Mouse (Mus musculus): ENCODE data around the gene A730049H05Rik. TPM values are rescaled to one million over a fixed set of nuclear protein-coding genes. Genes with fewer than 3 reads are reported as not detected.

The A730049H05Rik gene
- polyA plus RNA-seq (2014; fragmentation: Nextera tagmentation; extraction: Ambion mirVana): 1.2 and 1.6 TPM in 2 replicates

GRCm38 (mm10) chr6:92816311-92816751 lies at the start of gene A730049H05Rik:
A730049H05Rik (plus strand) TSS chr6:92816478.
- 35% methylated on average over 8 of the region's 8 CpGs for WGBS
- no peak within 1 kb of the TSS for H3K9ac ChIP-seq (ENCODE audit: low read depth, low read length)
- no peaks in the 10 kb centered on the region for H3K4me1 ChIP-seq (ENCODE audit: control insufficient read depth, insufficient read depth, low read length)
- no peaks in the 10 kb centered on the region for H3K27me3 ChIP-seq (ENCODE audit: control insufficient read depth, insufficient read depth, low read length)
- no peak within 1 kb of the TSS for H3K27ac ChIP-seq (ENCODE audit: low read depth, low read length)
- peaks cover 36% of the 10 kb centered on the region for H3K36me3 ChIP-seq (ENCODE audit: control insufficient read depth, insufficient read depth, low read length)
- no peak for ATAC-seq (ENCODE audit: low FRiP score, low TSS enrichment)
- no peak within 1 kb of the TSS for H3K4me2 ChIP-seq (replicated peaks; ENCODE audit: low read depth, low read length)
- no peaks in the 10 kb centered on the region for H3K9me3 ChIP-seq (ENCODE audit: control insufficient read depth, low read length)
- no peak within 1 kb of the TSS for H3K4me3 ChIP-seq (ENCODE audit: low read length)

GRCm38 (mm10) chr6:92776356-92776755 lies 39.9 kb upstream of the A730049H05Rik start:
- Histone ChIP-seq H3K9ac (ENCODE audit: low read depth, low read length) (no peak overlapping the region), H3K27me3 (ENCODE audit: control insufficient read depth, insufficient read depth, low read length) (no peaks in the 10 kb centered on the region), H3K4me1 (ENCODE audit: control insufficient read depth, insufficient read depth, low read length) (no peaks in the 10 kb centered on the region), H3K4me2 (replicated peaks; ENCODE audit: low read depth, low read length) (no peak overlapping the region), H3K27ac (ENCODE audit: low read depth, low read length) (no peak overlapping the region), H3K4me3 (ENCODE audit: low read length) (no peak overlapping the region), H3K9me3 (ENCODE audit: control insufficient read depth, low read length) (no peaks in the 10 kb centered on the region), H3K36me3 (ENCODE audit: control insufficient read depth, insufficient read depth, low read length) (peaks cover 28% of the 10 kb centered on the region)
- WGBS: 28% methylated on average over 2 of the region's 2 CpGs
- ATAC-seq (ENCODE audit: low FRiP score, low TSS enrichment): peak; percentile 14; the same call in 1 of the 2 replicates

- no peaks in the 10 kb centered on the region for H3K27me3 ChIP-seq (ENCODE audit: control insufficient read depth, insufficient read depth, low read length)
- peaks cover 33% of the 10 kb centered on the region for H3K36me3 ChIP-seq (ENCODE audit: control insufficient read depth, insufficient read depth, low read length)
- H3K4me1 ChIP-seq (ENCODE audit: control insufficient read depth, insufficient read depth, low read length): no peaks in the 10 kb centered on the region
- no peak overlapping the region for H3K27ac ChIP-seq (ENCODE audit: low read depth, low read length)
- no peak overlapping the region for H3K4me3 ChIP-seq (ENCODE audit: low read length)
- 70% methylated on average over 11 of the region's 11 CpGs for WGBS
- H3K4me2 ChIP-seq (replicated peaks; ENCODE audit: low read depth, low read length): no peak overlapping the region
- no peaks in the 10 kb centered on the region for H3K9me3 ChIP-seq (ENCODE audit: control insufficient read depth, low read length)
- no peak; the same call in 1 of the 2 replicates for ATAC-seq (ENCODE audit: low FRiP score, low TSS enrichment)
- H3K9ac ChIP-seq (ENCODE audit: low read depth, low read length): no peak overlapping the region
Measured at GRCm38 (mm10) chr6:92779140-92779934, 36.9 kb upstream of the A730049H05Rik start.

- 44% methylated on average over 5 of the region's 5 CpGs for WGBS
- ATAC-seq (ENCODE audit: low FRiP score, low TSS enrichment): no peak
- Histone ChIP-seq H3K27ac (ENCODE audit: low read depth, low read length) (no peak overlapping the region), H3K27me3 (ENCODE audit: control insufficient read depth, insufficient read depth, low read length) (no peaks in the 10 kb centered on the region), H3K4me2 (replicated peaks; ENCODE audit: low read depth, low read length) (no peak overlapping the region), H3K36me3 (ENCODE audit: control insufficient read depth, insufficient read depth, low read length) (peaks cover 33% of the 10 kb centered on the region), H3K9me3 (ENCODE audit: control insufficient read depth, low read length) (no peaks in the 10 kb centered on the region), H3K9ac (ENCODE audit: low read depth, low read length) (no peak overlapping the region), H3K4me1 (ENCODE audit: control insufficient read depth, insufficient read depth, low read length) (no peaks in the 10 kb centered on the region), H3K4me3 (ENCODE audit: low read length) (no peak overlapping the region)
Measured at GRCm38 (mm10) chr6:92779935-92780205, 36.4 kb upstream of the A730049H05Rik start.

GRCm38 (mm10) chr6:92781446-92781845 lies 34.8 kb upstream of the A730049H05Rik start:
- no peak overlapping the region for H3K4me2 ChIP-seq (replicated peaks; ENCODE audit: low read depth, low read length)
- H3K4me3 ChIP-seq (ENCODE audit: low read length): no peak overlapping the region
- no peak overlapping the region for H3K9ac ChIP-seq (ENCODE audit: low read depth, low read length)
- H3K9me3 ChIP-seq (ENCODE audit: control insufficient read depth, low read length): no peaks in the 10 kb centered on the region
- WGBS: 86% methylated on average over 6 of the region's 6 CpGs
- no peaks in the 10 kb centered on the region for H3K4me1 ChIP-seq (ENCODE audit: control insufficient read depth, insufficient read depth, low read length)
- no peak overlapping the region for H3K27ac ChIP-seq (ENCODE audit: low read depth, low read length)
- peaks cover 26% of the 10 kb centered on the region for H3K36me3 ChIP-seq (ENCODE audit: control insufficient read depth, insufficient read depth, low read length)
- H3K27me3 ChIP-seq (ENCODE audit: control insufficient read depth, insufficient read depth, low read length): no peaks in the 10 kb centered on the region
- ATAC-seq (ENCODE audit: low FRiP score, low TSS enrichment): no peak

- H3K27ac ChIP-seq (ENCODE audit: low read depth, low read length): no peak overlapping the region
- ATAC-seq (ENCODE audit: low FRiP score, low TSS enrichment): no peak
- no peaks in the 10 kb centered on the region for H3K4me1 ChIP-seq (ENCODE audit: control insufficient read depth, insufficient read depth, low read length)
- 26% methylated on average over 7 of the region's 7 CpGs for WGBS
- no peaks in the 10 kb centered on the region for H3K9me3 ChIP-seq (ENCODE audit: control insufficient read depth, low read length)
- no peak overlapping the region for H3K4me2 ChIP-seq (replicated peaks; ENCODE audit: low read depth, low read length)
- H3K4me3 ChIP-seq (ENCODE audit: low read length): no peak overlapping the region
- no peaks in the 10 kb centered on the region for H3K27me3 ChIP-seq (ENCODE audit: control insufficient read depth, insufficient read depth, low read length)
- peaks cover 15% of the 10 kb centered on the region for H3K36me3 ChIP-seq (ENCODE audit: control insufficient read depth, insufficient read depth, low read length)
- no peak overlapping the region for H3K9ac ChIP-seq (ENCODE audit: low read depth, low read length)
Measured at GRCm38 (mm10) chr6:92784782-92785181, 31.5 kb upstream of the A730049H05Rik start.

GRCm38 (mm10) chr6:92786701-92787375 lies 29.4 kb upstream of the A730049H05Rik start:
- Histone ChIP-seq H3K9ac (ENCODE audit: low read depth, low read length) (peak overlapping the region; percentile 23; the same call in 1 of the 2 replicates), H3K27ac (ENCODE audit: low read depth, low read length) (no peak overlapping the region), H3K9me3 (ENCODE audit: control insufficient read depth, low read length) (no peaks in the 10 kb centered on the region), H3K4me3 (ENCODE audit: low read length) (0 out of 2 replicates have a peak overlapping the region, but pooled peaks have one; percentile 7), H3K4me1 (ENCODE audit: control insufficient read depth, insufficient read depth, low read length) (no peaks in the 10 kb centered on the region), H3K27me3 (ENCODE audit: control insufficient read depth, insufficient read depth, low read length) (no peaks in the 10 kb centered on the region), H3K36me3 (ENCODE audit: control insufficient read depth, insufficient read depth, low read length) (peaks cover 23% of the 10 kb centered on the region), H3K4me2 (replicated peaks; ENCODE audit: low read depth, low read length) (peak overlapping the region; percentile 36)
- peak; percentile 26 for ATAC-seq (ENCODE audit: low FRiP score, low TSS enrichment)
- 15% methylated on average over 20 of the region's 20 CpGs for WGBS

- Histone ChIP-seq H3K4me2 (replicated peaks; ENCODE audit: low read depth, low read length) (peak overlapping the region; percentile 36), H3K27me3 (ENCODE audit: control insufficient read depth, insufficient read depth, low read length) (no peaks in the 10 kb centered on the region), H3K9ac (ENCODE audit: low read depth, low read length) (peak overlapping the region; percentile 23; the same call in 1 of the 2 replicates), H3K4me1 (ENCODE audit: control insufficient read depth, insufficient read depth, low read length) (no peaks in the 10 kb centered on the region), H3K9me3 (ENCODE audit: control insufficient read depth, low read length) (no peaks in the 10 kb centered on the region), H3K36me3 (ENCODE audit: control insufficient read depth, insufficient read depth, low read length) (peaks cover 23% of the 10 kb centered on the region), H3K4me3 (ENCODE audit: low read length) (0 out of 2 replicates have a peak overlapping the region, but pooled peaks have one; percentile 7), H3K27ac (ENCODE audit: low read depth, low read length) (no peak overlapping the region)
- peak; percentile 91 for ATAC-seq (ENCODE audit: low FRiP score, low TSS enrichment)
- whole genome bisulfite sequencing: 1% methylated on average over 11 of the region's 12 CpGs
Measured at GRCm38 (mm10) chr6:92787376-92787712, 28.9 kb upstream of the A730049H05Rik start.

GRCm38 (mm10) chr6:92793804-92794203 lies 22.5 kb upstream of the A730049H05Rik start:
- peaks cover 60% of the 10 kb centered on the region for H3K36me3 ChIP-seq (ENCODE audit: control insufficient read depth, insufficient read depth, low read length)
- H3K4me2 ChIP-seq (replicated peaks; ENCODE audit: low read depth, low read length): no peak overlapping the region
- ATAC-seq (ENCODE audit: low FRiP score, low TSS enrichment): no peak
- no peaks in the 10 kb centered on the region for H3K4me1 ChIP-seq (ENCODE audit: control insufficient read depth, insufficient read depth, low read length)
- H3K9me3 ChIP-seq (ENCODE audit: control insufficient read depth, low read length): no peaks in the 10 kb centered on the region
- H3K9ac ChIP-seq (ENCODE audit: low read depth, low read length): no peak overlapping the region
- WGBS: 79% methylated on average over 6 of the region's 6 CpGs
- H3K4me3 ChIP-seq (ENCODE audit: low read length): no peak overlapping the region
- no peaks in the 10 kb centered on the region for H3K27me3 ChIP-seq (ENCODE audit: control insufficient read depth, insufficient read depth, low read length)
- H3K27ac ChIP-seq (ENCODE audit: low read depth, low read length): no peak overlapping the region
